Mouse (Mus musculus): ENCODE results near the gene Homer1. TPM values are rescaled to one million over a fixed set of nuclear protein-coding genes. Genes with fewer than 3 reads are reported as not detected.

Gene Homer1
- total RNA-seq, 2 experiments from 2014 or later: 8.9 to 11.3 TPM

DNA sequence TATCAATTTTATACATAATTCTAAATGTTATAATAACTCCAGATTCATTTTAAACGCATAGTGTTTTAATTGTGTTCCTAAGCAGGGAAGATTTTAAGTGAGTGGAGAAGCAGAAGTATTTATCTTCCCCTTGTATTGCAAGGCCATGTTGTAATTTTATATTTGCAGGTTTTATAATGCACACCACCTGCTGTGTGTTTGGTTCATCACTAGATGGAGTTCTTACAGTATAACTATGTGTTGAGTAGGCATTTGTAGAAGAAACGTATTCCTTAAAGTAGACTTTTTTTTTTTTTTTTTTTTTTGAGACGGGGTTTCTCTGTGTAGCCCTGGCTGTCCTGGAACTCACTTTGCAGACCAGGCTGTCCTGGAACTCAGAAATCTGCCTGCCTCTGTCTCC, 35.9 kb downstream of the Homer1 start:
- ATAC-seq (replicated peaks; ENCODE audit: low FRiP score, poor library complexity, severe bottlenecking): 0 out of 2 replicates have a peak, but pooled peaks have one; percentile 58

DNA sequence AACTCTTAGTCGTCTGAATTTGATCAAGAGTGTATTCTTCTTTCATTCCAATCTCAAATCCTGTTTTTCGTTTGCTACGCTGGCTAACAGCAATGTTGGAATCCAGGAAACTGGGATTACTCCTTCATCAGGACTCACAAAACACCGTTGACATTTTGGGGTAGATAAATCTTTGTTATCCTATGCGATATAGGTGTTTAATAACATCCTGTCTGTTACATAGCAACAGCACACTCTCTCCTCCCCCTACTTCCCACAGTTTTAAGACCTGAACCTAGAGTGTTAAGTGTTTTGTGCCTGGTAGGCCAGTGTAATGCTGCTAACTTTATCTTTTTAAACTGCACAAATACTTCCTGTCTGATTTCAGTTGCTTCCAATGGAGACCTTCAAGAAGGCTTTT, 39.0 kb downstream of the Homer1 start:
- no peak for ATAC-seq (replicated peaks; ENCODE audit: low FRiP score, poor library complexity, severe bottlenecking)

DNA sequence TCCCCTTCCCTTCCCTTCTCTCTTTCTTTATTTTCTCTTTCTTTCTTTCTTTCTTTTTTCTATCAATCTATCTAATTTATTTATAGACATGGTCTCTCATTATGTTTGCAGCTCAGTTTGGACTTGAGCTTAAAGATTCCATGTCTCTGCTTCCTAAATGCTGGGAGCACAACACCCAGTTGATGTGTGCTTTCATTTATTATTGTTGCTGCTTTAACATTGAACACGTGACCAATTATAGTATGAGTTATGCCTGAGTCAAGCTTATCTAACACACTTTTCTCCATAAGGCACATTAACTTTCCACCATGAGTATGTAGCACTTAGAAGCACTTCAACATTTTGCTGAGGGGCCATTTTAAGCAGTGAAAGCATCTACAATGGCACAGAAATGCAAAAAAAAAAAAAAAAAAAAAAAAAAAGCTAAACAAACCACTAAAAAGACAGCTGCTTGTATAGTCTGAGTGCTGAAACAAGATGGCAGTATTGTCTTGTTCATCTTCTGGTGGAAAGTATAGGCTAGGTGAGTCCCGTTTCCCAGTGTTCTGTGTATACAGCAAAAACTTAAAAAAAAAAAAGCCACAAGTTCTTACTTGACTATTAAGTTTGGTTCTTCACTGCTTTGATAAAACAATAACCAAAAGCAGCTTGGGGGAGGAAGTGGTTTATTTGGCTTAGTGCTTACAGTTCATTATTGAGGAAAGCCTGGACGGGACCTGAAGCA, 41.3 kb downstream of the Homer1 start:
- peak; percentile 84 for ATAC-seq (replicated peaks; ENCODE audit: low FRiP score, poor library complexity, severe bottlenecking)

DNA sequence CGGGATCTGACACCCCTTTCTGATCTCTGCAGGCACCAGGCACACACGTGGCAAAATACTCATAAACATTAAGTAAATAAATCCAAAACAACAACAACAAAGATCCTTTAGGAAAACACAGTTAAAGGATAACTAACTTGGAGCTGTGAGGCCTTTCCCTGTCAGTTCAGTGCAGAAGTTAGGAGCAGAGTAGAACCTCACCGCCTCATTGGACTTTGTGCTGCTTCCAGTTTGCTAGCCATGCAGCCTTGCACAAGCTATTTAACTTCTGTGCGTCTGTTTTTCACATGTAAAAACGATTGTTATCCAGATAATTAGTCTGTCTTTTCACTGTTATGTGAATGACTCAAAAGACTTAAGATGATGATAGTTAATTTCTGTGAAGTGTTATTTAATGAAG, 43.2 kb downstream of the Homer1 start:
- ATAC-seq (replicated peaks; ENCODE audit: low FRiP score, poor library complexity, severe bottlenecking): no peak

DNA sequence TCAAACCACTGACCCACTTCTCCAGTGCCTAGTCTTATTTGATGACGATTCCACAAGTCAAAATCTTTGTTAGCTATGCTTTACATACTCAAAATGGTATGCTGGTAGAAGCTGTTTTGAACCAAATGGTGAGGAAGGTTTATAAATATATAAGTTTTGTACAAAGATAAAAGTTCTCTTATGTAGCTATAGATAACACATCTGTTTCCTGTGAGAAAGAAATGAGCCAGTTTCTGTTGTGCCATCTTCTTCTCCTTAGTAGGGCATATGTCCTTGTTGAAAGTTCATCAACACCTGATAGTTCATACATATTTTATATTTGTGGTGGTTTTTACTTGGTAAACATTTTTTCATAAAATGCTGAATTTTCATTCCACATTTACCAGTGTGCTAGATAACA, 45.0 kb downstream of the Homer1 start:
- ATAC-seq (replicated peaks; ENCODE audit: low FRiP score, poor library complexity, severe bottlenecking): no peak

DNA sequence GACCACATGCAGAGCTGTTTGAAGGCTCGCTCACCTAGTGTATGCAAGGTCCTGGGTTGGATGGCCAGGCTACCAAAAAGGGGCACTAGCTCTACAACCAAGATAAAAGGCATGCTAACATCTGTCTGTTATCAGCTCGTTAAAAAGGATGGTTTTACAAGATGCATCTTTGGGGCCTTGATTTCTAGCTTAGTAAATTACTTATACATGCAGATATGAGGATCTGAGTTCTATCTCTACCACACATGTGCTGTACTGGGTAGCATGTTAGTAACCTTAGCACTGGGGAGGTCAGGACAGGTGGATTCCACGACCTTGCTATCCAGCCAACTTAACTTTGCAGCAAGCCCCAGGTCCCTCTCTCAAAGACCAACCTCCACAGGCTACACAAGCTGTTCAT, 46.4 kb downstream of the Homer1 start:
- ATAC-seq (replicated peaks; ENCODE audit: low FRiP score, poor library complexity, severe bottlenecking): peak; percentile 45

DNA sequence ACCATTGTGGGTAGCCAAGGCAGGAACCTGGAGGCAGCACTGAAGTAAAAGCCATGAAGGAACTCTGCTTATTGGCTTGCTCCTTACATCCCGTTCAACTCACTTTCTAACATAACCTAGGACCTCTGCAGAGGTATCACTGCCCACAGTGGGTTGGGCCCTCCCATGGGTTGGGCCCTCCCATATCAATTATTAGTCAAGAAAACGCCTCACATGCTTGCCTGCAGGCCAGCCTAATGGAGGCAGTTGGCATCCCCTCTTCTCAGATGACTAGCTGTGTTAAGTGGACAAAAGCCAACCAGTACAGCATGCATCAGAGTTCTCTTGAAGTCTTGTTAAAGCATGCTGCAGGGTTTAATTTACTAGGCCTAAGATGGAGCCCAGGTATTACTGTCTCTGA, 52.6 kb downstream of the Homer1 start:
- 0 out of 2 replicates have a peak, but pooled peaks have one; percentile 65 for ATAC-seq (replicated peaks; ENCODE audit: low FRiP score, poor library complexity, severe bottlenecking)

DNA sequence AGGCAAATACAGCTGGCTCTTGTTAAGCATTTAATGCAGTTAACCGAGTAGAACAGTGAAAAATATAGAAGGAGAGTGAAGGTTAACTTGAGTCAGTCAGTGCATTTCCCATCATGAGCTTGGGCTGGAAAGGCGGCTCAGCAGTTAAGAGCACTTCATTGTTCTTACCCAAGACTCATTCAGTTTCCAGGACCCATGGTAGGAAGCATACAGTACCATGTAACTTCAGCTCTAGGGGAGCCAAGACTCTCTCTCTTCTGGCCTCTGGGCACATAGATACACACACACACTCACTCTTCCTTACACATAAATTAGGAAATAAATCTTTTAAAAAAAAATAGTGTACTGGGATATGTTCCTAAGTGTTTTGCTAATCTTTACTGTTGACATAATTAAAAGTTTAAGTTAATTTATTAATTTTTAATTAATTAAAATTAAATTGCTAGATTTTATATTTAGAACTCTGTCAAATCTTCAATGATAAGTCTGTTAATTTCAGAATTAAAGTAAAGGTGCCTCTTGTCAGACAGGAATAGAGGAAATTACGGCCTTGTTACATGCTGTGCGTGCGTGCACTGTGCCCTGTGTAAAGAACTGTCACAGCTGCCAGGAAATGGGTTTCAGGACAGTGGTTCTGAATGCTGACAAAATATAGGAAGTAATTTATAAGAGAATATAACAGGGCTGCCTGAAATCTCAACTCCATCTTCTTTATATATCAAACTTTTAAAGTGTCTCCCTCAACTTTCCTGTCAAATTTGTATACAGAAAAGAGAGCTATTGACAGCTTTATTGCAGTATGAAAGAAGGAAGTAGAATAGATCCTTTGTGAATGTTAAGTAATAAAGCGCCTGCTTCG, 55.2 kb downstream of the Homer1 start:
- 0 out of 2 replicates have a peak, but pooled peaks have one; percentile 13 for ATAC-seq (replicated peaks; ENCODE audit: low FRiP score, poor library complexity, severe bottlenecking)

DNA sequence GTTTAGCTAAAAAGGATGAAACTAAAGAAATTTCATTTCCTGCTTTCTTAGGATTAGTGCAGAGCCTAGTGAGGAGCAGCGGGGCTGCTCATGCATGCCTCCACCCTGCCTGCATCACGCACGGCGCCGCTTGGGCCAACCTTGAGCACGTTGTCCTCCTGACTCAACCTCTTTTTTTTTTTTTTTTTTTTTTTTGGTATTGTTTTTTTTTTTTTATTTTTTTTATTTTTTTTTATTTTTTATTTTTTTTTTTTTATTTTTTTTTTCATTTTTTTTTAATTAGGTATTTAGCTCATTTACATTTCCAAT, 55.8 kb downstream of the Homer1 start:
- ATAC-seq (replicated peaks; ENCODE audit: low FRiP score, poor library complexity, severe bottlenecking): peak; percentile 85

DNA sequence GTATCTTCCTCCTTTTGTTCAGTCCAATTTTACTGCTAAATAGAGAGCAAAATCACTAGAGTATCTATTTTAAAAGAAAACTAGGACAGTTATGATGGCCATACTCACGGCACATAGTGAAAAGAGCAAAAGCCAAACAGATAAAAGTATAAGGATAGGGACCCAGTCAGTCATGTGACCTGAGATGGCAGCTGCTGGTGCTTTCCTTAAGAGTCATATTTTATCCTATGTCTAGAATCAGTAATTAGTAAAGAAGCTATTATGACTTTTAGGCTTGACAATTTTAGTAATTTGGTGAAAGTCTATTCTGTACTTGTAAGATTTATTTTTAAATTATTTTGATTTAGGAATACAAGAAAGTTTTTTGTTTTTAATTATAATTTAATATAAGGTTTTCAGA, 59.1 kb downstream of the Homer1 start:
- ATAC-seq (replicated peaks; ENCODE audit: low FRiP score, poor library complexity, severe bottlenecking): no peak

DNA sequence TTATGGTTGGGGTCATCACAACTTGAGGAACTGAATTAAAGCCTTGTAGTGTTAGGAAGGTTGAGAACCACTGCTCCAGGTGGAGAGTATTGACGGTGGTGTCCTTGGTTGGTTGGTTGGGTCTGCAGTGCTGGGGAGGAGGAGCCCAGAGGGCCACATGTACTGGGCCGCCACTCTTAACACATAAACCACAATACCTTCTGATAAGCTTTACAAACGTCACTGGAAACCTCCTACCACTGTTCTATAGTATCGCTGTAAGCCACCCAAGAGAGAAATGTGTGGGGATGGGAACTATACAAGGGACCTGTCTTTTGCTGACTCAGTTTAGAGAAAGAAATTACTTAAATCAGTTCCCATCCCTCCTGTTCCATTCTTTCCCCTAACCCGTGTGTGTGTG, 68.1 kb downstream of the Homer1 start:
- ATAC-seq (replicated peaks; ENCODE audit: low FRiP score, poor library complexity, severe bottlenecking): no peak

DNA sequence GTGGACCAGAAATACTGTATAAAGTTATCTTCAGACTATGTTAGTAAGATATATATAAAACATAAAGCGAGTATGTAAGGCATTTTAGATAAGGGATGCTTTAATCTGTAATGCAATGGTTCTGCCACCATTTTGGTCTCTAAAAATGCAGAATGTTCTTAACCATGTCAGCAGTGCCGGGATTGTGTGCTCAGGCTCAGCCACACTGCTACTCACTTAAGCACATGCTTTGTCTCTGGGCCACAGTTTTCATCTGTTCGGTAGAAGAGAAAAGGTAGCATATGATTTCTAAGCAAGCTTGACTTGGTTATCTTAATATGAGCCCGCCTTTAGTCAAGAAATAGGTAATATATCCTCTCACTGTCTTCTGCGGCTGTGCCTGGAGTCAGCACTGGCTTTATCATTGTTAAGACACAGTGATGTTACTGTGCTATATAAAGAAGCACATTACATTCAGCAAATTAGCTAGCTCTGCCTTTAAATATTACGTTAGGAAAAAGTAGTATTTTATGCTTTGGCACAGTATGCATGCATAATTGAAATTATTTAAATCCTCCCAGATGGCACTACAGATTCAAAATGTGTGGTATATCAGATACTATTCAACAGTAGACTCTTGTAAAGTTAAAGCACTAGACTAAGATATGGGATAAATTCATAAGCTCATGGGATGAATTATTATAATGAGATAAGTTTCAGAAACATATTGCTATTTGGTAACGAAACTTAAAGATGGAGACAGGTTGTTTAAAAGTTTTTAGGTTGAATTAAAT, 69.6 kb downstream of the Homer1 start:
- no peak for ATAC-seq (replicated peaks; ENCODE audit: low FRiP score, poor library complexity, severe bottlenecking)

DNA sequence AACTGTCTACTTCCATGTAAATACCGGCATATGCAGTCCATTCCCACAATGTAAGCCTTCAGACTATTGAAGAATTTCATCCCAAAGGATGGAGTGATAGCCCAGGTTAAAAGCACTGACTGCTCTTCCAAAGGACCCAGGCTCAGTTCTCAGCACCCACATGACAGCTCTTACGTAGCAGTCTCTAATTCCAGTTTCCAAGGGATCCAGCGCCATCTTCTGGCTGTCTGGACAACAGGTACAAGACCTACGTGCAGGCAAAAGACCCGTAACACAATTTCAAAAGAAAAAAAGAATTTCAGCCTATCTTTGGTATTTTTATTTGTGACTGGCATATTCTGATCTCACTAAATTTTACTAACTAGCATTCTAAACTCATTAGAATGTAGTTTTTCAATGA, 75.0 kb downstream of the Homer1 start:
- ATAC-seq (replicated peaks; ENCODE audit: low FRiP score, poor library complexity, severe bottlenecking): no peak

DNA sequence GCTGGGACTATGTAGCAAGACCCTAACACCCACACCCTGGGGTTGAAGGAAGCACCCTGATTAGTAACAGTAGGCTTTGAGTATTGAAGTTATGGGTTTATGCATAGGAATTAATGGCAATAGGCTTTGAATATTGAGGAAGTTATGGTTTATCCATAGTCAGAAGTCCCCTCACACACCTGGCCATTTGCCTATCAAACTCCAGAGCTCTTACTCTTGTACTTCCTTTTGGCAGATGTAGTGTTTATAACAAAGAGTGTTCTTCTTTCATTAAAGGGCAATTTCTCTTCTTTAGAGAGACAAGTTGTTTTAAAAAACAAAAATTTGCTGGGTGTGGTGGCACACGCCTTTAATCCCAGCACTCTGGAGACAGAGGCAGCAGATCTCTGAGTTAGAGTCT, 79.1 kb downstream of the Homer1 start:
- no peak for ATAC-seq (replicated peaks; ENCODE audit: low FRiP score, poor library complexity, severe bottlenecking)

DNA sequence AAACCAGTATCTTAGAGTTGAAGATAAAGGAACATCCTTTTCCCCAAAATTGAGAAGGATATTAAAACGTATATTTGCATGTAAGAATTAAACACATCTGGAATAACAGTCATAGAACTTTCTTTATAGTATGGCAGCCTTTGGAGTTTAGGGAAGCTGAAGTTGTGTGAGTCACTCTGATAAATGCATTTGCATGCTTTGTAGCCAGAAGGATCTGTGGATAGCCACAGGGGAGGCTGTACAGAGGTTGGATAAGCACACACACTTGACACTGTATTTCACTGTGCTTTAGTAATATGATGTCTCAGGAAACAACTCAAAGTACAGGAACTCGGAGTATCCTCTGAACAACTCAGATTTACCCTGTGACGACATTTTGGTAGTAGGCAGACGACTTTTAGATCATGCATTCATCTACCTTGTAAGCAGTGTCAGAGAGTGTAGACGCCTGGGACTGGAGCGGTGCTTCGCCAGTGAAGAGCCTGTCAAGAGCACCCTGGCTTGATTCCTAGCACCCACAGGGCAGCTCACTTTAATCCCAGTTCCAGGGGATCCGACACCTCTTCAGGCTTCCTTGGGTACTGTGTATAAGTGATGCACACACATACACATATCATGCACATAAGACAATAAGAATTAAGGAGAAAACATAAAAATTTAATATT, 81.1 kb downstream of the Homer1 start:
- ATAC-seq (replicated peaks; ENCODE audit: low FRiP score, poor library complexity, severe bottlenecking): peak; percentile 55

DNA sequence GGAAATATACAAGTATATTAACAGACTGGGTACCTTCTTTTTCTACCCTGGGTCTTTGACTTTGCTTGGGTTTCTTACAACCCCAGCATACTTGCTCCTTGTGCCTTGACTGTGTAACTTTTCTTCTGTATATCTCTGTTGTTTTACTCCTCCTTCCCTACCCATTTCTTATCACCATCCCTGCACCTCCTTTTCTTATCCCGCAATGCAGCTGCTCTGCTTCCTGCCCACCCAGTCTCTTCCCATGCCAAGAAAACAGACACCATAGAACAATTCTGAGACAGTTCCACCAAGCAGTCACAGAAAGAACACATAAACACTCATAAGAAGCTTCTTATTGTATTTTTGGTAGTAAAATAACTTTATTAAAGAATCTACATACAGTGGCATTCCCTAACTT, 81.9 kb downstream of the Homer1 start:
- ATAC-seq (replicated peaks; ENCODE audit: low FRiP score, poor library complexity, severe bottlenecking): peak; percentile 88

DNA sequence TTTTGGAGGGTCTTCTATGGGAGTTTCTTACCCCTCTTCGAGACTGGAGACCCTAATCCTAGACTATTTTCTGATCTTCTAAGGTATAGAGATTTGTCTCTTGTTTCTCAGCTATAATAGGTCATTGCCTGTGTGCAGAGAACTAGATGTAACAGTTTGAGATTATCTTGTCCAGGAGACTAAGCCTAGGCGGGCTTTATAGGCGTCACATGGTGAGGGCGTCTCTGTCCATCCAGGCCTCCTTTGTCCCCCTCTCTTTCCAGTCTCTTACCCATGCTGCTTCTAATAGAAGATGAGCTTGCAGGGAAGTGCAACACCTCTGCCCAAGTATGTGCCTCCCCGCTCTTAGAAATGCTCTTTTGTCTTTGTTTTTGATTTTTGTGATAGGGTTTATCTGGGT, 83.7 kb downstream of the Homer1 start:
- 0 out of 2 replicates have a peak, but pooled peaks have one; percentile 17 for ATAC-seq (replicated peaks; ENCODE audit: low FRiP score, poor library complexity, severe bottlenecking)

DNA sequence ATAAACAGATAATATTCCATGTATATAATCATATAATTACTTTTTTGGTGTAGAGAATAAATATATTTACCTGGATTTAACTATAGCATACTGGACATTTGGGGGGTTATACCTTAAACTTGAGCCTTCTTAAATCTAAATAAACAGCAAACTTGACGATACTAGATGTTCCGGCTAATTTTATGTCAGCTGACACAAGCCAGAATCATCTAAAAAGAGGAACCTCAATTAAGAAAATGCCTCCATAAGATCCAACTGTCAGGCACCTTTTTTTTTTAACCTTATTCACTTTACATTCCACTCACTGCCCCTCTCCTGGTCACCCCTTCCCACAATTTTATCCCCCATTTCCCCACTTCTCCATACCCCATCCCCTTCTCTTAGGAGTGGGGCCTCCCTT, 84.2 kb downstream of the Homer1 start:
- ATAC-seq (replicated peaks; ENCODE audit: low FRiP score, poor library complexity, severe bottlenecking): no peak

DNA sequence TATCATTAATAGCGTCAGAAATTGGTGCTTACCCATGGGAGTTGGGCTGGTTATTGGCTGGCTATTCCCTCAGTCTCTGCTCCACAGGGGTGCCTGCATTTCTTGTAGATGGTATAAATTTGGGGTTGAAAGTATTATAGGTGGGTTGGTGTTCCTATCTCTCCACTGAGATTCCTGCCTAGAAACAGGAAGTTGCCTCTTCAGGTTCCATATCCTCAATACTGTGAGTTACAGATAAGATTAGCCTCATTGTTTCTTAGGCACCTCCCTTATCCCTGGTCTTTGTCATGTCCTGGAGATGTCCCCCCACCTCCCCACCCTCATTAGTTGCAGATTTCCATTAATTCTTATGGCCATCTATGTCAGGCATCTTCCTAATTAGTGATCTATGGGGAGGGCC, 85.0 kb downstream of the Homer1 start:
- ATAC-seq (replicated peaks; ENCODE audit: low FRiP score, poor library complexity, severe bottlenecking): no peak

DNA sequence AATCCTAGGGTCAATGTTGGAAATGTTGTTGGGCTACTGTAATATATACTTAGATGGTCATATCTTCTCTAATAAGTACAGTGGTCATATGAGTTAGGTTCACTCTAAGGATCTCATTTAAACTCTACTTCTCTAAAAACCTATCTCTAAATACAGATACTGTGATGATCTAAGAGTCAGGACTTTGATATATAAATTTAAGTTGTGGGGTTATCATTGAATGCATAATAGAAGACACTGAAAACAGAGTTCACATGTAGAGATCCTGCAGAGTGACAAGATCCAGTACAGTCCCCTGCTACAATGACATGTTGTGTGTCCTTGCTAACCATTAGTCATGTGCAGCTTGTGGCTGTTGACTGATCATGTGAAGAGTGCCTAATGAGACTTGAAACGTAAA, 85.7 kb downstream of the Homer1 start:
- ATAC-seq (replicated peaks; ENCODE audit: low FRiP score, poor library complexity, severe bottlenecking): no peak
